Mouse (Mus musculus): ENCODE data around the gene 2310011J03Rik.

- no peak for TF ChIP-seq POLR2A (IDR thresholded peaks at IDR 0.05; ENCODE audit: control insufficient read depth, extremely low read depth, insufficient read depth, low read length, poor library complexity)
- no peak for TF ChIP-seq CTCF (IDR thresholded peaks at IDR 0.05; ENCODE audit: borderline replicate concordance, control insufficient read depth, extremely low read depth, insufficient read depth, low read length, poor library complexity)
Measured at GRCm38 (mm10) chr10:80271870-80272585, 48.3 kb downstream of the 2310011J03Rik start.

Data from thymus, adult 2 months (tissue).